Mouse (Mus musculus): Measurements from ENCODE around the gene Ildr2.

Ildr2 gene

GRCm38 (mm10) chr1:166284390-166284789 lies 30.5 kb downstream of the Ildr2 start:
- no peak for DNase-seq (ENCODE audit: low read depth)

GRCm38 (mm10) chr1:166286231-166286630 lies 32.3 kb downstream of the Ildr2 start:
- DNase-seq (ENCODE audit: low read depth): no peak

- no peak for DNase-seq (ENCODE audit: low read depth)
Measured at GRCm38 (mm10) chr1:166290562-166290961, 36.6 kb downstream of the Ildr2 start.

DNA sequence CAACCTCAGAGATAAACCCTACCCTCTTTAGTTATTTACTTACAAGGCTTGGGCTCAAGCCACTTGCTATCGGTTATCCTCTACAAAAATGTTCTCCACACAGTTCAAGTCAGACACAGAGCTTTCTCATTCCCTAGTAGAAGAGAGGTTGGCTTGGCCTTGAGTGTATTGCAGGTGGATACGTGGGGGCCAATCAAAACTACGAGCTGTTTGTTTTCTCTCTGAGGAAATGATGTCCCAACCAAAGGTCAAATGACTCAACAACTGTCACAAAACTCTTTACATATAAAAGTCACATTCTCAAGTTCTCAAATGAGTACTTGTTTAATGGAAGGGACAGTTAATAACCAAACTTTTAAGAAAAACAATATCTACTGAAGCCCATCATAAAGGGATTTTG lies 39.1 kb downstream of the Ildr2 start:
- no peak for DNase-seq (ENCODE audit: low read depth)

DNA sequence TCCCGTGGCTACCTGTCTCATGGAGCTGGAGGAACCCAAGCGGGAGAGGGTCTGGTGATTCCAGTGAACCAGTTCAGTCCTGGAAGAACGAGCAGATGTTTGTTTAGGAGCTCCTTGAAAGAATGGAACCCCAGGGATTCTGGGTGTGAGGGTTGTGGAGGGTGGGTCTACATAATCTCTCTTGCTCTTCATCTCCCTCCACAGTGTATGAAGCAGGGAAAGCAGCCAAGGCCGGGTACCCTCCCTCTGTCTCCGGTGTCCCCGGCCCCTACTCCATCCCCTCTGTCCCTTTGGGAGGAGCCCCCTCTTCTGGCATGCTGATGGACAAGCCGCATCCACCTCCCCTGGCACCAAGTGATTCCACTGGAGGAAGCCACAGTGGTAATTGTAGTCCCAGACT lies 41.6 kb downstream of the Ildr2 start:
- no peak for DNase-seq (ENCODE audit: low read depth)

DNA sequence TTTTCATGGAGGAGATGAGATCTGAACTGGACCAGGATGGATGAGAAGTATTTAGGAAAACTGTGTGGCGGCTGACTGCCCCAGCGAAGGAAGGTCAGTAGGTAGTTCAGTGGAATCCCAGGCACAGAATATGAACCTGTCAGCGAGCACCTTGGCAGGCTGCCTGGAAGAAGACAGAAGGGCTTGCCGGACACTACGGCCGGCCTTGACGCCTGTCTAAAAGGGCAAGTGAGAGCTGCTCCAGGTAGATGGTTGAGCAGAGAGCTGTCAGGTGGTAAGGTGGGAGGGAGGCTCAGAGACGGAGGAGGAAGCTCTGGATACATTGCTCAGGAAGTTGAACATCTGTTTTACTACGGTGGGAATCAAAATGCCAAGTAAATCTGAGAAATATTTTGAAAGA lies 42.4 kb downstream of the Ildr2 start:
- DNase-seq (ENCODE audit: low read depth): no peak

DNA sequence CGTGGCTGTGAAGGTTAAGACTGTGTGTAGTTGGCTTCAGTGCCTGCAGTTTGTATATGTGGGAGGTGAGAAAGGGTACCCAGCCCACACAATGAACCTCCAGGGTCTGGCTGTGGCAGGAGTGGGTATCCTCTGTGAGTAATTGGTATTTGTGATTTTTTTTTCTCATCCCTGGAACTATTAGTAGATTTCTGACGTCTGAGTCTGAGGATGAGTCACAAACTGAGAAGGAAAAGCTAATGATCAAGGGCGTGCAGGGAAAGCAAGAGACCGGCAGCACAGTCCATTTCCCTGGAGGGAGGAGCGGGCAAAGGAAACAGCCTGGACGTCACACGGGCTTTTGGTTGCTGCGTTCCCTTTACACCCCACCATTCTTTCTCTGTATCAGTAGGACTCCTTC lies 43.0 kb downstream of the Ildr2 start:
- no peak for DNase-seq (ENCODE audit: low read depth)

GRCm38 (mm10) chr1:166297499-166298111 lies 43.7 kb downstream of the Ildr2 start:
- no peak for DNase-seq (ENCODE audit: low read depth)

DNA sequence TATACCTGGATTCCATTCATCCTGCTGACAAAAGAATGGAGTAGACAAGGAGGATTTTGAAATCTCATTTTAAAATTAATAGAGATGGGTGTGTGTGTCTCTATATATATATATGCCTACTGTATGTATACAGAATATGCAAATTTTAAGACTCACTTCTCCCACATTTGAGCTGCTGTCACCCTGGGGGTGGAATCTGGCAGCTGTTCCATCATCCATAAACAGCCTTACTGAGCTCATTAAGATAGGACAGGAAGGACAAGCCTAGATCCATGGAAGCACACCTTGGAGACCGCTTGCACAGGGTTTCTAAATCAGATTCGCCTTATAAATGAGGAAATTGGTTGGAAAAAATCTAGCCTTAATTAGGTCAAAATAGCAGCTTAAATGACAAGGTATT lies 44.9 kb downstream of the Ildr2 start:
- DNase-seq (ENCODE audit: low read depth): no peak

- DNase-seq (ENCODE audit: low read depth): no peak
Measured at GRCm38 (mm10) chr1:166299821-166300220, 45.9 kb downstream of the Ildr2 start.

DNA sequence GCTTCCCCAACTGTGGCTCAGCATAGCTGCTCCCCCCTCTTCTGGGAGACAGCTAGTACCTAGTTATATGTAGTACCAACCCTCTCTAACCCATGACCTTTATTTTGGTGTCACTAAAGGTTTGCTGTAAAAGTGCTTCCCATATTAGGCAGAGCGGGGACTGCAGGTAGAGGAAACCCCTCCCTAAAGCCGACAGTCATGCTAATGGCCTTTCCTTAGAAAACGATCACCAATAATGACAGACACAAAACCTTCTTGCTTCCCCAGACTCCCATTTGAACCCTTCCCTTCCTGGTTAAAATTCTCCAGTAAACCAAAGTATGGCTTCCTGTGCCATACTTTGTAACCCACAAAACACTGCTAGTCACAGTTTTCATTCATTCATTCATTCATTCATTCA lies 46.6 kb downstream of the Ildr2 start:
- DNase-seq (ENCODE audit: low read depth): no peak

- DNase-seq (ENCODE audit: low read depth): no peak
Measured at GRCm38 (mm10) chr1:166304352-166305240, 50.7 kb downstream of the Ildr2 start.

DNA sequence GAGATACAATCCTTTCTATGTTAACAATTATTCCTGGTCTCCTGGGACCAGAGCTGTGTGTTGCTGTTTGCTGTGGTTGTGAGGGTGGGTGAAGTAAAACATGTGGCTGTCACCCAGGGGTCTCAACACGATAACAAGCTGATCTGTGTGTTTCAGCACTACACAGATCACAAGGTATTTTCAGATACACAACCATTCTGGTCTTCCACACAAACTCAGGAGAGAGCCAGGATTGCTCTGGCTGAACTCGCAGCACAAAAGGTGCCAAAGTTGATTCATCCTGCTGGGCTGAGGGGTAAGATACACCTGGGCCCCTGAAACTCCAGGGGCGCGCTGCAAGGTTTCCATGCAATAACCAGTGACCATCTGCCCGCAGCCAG lies 54.5 kb downstream of the Ildr2 start:
- DNase-seq (ENCODE audit: low read depth): no peak

DNA sequence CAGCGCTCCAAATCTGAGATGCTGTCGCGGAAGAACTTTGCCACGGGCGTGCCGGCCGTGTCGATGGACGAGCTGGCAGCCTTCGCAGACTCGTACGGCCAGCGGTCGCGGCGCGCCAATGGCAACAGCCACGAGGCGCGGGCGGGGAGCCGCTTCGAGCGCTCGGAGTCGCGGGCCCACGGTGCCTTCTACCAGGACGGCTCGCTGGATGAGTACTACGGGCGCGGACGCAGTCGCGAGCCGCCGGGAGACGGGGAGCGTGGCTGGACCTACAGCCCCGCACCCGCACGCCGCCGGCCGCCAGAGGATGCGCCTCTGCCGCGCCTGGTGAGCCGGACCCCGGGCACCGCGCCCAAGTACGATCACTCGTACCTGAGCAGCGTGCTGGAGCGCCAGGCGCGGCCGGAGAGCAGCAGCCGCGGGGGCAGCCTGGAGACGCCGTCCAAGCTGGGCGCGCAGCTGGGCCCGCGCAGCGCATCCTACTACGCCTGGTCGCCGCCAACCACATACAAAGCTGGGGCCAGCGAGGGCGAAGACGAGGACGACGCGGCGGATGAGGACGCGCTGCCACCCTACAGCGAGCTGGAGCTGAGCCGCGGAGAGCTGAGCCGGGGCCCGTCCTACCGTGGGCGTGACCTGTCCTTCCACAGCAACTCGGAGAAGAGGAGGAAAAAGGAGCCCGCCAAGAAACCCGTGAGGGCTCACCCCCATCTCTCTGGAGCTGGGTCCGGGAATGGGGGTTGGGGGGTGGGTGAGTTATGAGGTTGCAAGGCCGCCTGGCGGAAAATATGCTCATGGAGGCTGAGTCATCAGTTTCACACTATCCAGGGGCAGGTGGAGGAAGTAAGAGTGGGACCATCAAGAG lies 55.1 kb downstream of the Ildr2 start:
- no peak for DNase-seq (ENCODE audit: low read depth)

DNA sequence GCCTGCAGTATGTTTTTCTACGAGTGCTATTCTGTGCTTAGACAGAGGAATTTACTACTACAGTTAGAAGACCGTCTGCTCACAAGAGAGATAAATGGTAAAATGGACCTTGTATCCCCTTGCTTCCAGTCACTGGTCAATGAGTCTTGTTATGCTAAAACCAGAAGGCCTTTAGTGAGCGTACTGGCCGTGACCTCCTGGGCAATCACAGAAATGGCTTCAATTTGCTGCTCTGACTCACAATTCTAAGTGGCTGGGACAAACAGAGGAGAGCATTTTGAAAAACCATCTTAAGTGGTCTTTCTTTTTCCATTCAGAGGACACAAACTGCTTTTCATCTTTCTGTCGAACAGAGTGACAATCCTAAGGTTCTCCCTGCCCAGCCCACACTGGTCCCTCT lies 57.2 kb downstream of the Ildr2 start:
- no peak for DNase-seq (ENCODE audit: low read depth)

DNA sequence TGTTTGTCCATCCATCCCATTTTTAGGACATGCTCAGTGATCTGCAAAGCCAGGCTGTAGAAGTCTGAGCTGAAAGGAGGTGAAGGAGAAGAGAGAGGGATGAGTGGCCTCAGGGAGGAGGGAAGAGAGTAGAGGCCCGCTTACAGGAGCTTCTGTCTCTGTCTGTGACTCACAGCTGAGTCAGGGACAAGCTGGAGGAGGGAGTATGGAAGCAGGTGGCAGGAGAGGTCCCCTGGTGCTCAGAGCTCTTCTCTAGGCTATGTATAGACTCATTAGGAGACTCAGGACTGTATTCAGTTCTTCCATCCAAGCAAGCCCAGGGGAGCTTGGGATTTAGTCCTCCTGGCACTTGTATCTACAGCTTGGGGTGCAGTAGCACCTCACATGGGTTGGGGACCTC lies 59.7 kb downstream of the Ildr2 start:
- DNase-seq (ENCODE audit: low read depth): no peak

- DNase-seq (ENCODE audit: low read depth): no peak
Measured at GRCm38 (mm10) chr1:166315706-166316105, 61.8 kb downstream of the Ildr2 start.

DNA sequence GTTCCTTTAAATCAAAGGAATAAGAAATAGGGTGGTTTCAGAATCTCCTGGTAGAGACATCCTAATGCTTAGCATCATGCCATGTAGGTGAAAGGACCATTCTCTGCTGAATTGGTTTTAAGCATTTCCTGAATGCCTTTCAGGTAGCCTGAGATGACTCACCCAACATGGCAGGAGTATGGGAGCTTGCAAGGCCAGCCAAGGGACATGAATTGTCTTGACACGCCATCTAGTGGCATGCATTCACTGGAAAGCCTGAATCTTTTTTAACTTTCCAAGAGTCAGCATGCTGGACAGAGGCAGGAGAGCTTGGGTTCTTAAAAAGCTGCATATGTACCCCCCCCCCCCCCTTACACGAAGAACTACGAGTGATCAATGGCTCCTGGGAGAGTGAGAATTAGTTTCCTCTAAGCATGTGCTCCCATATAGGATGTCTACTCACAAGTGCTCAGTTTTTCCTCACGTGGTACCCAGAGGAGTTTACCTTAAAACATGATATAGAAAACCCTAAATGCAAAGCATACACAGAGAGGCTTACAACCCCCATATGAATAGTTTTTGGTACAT lies 65.3 kb downstream of the Ildr2 start:
- DNase-seq (ENCODE audit: low read depth): peak; percentile 35

GRCm38 (mm10) chr1:166326421-166326820 lies 72.5 kb downstream of the Ildr2 start:
- no peak for DNase-seq (ENCODE audit: low read depth)

DNA sequence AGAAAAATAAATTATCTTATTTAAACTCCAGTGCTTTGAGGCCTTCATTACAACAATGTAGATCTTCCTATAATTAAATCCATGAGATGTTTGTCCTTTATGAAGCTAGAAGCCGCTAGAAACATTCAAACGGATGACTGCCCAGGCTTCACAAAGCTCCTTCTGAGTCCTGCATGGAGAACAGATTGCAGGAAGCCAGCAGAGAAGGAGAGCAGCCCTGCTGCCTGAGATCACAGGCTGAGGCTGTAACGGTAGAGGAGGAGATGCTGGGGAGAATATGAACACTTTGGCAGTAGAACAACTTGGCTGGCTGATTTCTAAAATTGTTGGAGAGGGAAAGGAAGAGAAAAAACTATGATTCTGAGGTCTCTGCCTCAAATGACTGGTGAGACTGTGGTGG lies 76.8 kb downstream of the Ildr2 start:
- no peak for DNase-seq (ENCODE audit: low read depth)

GRCm38 (mm10) chr1:166339110-166339509 lies 85.2 kb downstream of the Ildr2 start:
- DNase-seq (ENCODE audit: low read depth): no peak

DNA sequence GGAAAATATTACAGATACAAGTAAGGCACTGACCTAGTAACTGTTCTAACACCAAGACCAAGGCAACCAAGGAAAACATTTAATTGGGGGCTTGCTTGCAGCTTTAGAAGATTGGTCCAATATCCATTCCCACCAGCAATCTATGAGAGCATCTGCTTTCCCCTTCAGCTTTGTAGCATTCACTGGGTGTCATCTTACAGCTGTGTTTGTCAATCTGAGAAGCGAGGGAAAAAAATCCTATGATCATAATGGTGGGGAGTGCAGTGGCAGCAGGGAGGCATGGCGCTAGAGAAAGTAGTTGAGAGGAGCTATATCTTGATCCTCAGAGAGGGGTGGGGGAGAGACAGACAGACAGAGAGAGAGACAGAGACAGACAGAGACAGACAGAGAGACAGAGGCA lies 88.1 kb downstream of the Ildr2 start:
- DNase-seq (ENCODE audit: low read depth): no peak
